Mouse (Mus musculus): ENCODE data around the gene Exph5.

GRCm38 (mm10) chr9:53292833-53293232 lies 8.6 kb upstream of the Exph5 start:
- TF ChIP-seq CTCF (IDR thresholded peaks at IDR 0.05) (no peak), EP300 (IDR thresholded peaks at IDR 0.05) (no peak)
